Mouse (Mus musculus) adrenal gland, postnatal 36 days (tissue): ENCODE measurements around the gene Sprr2a3. TPM values are rescaled to one million over a fixed set of nuclear protein-coding genes. Genes with fewer than 3 reads are reported as not detected.

Experiments
- total RNA-seq, 2 experiments: library from RNA; stranded (reverse); gene quantifications; 2 replicates each; pipeline ENCODE4 v1.2.3; 2021

Gene Sprr2a3
- total RNA-seq, 2 experiments from 2014 or later: not detected

Other genes starting within 250 kb of the Sprr2a3 start
- gene Lor, start 202.3 kb upstream of the Sprr2a3 start, total RNA-seq: under 1 TPM; 0.26 TPM
- gene Prr9, start 161.5 kb upstream of the Sprr2a3 start, total RNA-seq: not detected
- gene Lelp1, start 142.7 kb upstream of the Sprr2a3 start, total RNA-seq: not detected
- gene Sprr2a1, start 69.6 kb upstream of the Sprr2a3 start, total RNA-seq: not detected
- not detected for gene Sprr2a2, start 69.5 kb upstream of the Sprr2a3 start, total RNA-seq
- gene Sprr2b, start 31.2 kb downstream of the Sprr2a3 start, total RNA-seq: not detected
- not detected for gene Sprr2d, start 53.7 kb downstream of the Sprr2a3 start, total RNA-seq
- gene Sprr2e, start 66.7 kb downstream of the Sprr2a3 start, total RNA-seq: not detected
- not detected for gene Sprr2f, start 79.8 kb downstream of the Sprr2a3 start, total RNA-seq
- gene Sprr2h, start 100.3 kb downstream of the Sprr2a3 start, total RNA-seq: not detected
- not detected for gene Sprr2i, start 122.6 kb downstream of the Sprr2a3 start, total RNA-seq
- gene Sprr2j-ps, start 132.7 kb downstream of the Sprr2a3 start, total RNA-seq: not detected
- 1 to 10 TPM; 6.5 to 6.6 TPM for gene Gm9774, start 144.0 kb downstream of the Sprr2a3 start, total RNA-seq
- not detected for gene Sprr2k, start 147.2 kb downstream of the Sprr2a3 start, total RNA-seq
- gene Sprr1b, start 153.4 kb downstream of the Sprr2a3 start, total RNA-seq: not detected
- not detected for gene Sprr3, start 173.3 kb downstream of the Sprr2a3 start, total RNA-seq
- gene Sprr1a, start 200.5 kb downstream of the Sprr2a3 start, total RNA-seq: not detected
- not detected for gene Sprr4, start 215.1 kb downstream of the Sprr2a3 start, total RNA-seq
- not detected for gene 2310046K23Rik, start 249.1 kb downstream of the Sprr2a3 start, total RNA-seq